In genomic region chr5:27486138-27486537, GRCm38 (mm10) we compare ENCODE assay signal across 24 mouse cellular contexts. TPM values are rescaled to one million over a fixed set of nuclear protein-coding genes. Genes with fewer than 3 reads are reported as not detected.
DNase-seq lines count a peak whose midpoint lies in the region; ATAC-seq and TF ChIP-seq lines count a peak whose summit lies in the region.
"Had no signal": no experiment of that assay in that cellular context is flagged by ENCODE, and none has a peak within 500 bp of the region (broad histone marks: within the 10 kb centered on the region; RNA-seq: fewer than 3 reads in every experiment).

No protein-coding gene starts in this region.

- no peaks in the 10 kb centered on the region for H3K9me3 ChIP-seq in hindbrain, embryonic 10.5 days
- H3K9me3 ChIP-seq in hindbrain, embryonic 14.5 days (ENCODE audit: control insufficient read depth, low read length): no peaks in the 10 kb centered on the region
- H3K9me3 ChIP-seq in hindbrain, postnatal 0 days (ENCODE audit: low read length): no peaks in the 10 kb centered on the region
- H3K9me3 ChIP-seq: forebrain, embryonic 15.5 days; midbrain, embryonic 10.5 days; stomach, embryonic 15.5 days had no signal

- no peak for TF ChIP-seq CTCF in hindbrain, postnatal 0 days (IDR thresholded peaks at IDR 0.05; ENCODE audit: low read depth)
- TF ChIP-seq CTCF in thymus, adult 2 months (IDR thresholded peaks at IDR 0.05; ENCODE audit: borderline replicate concordance, control insufficient read depth, extremely low read depth, insufficient read depth, low read length, poor library complexity): no peak
- TF ChIP-seq CTCF in lung, adult 2 months (IDR thresholded peaks at IDR 0.05; ENCODE audit: insufficient read depth, low read length): no peak

- no peak for ATAC-seq in hindbrain, embryonic 14.5 days (ENCODE audit: low FRiP score)
- ATAC-seq in hindbrain, postnatal 0 days: 0 out of 2 replicates have a peak, but pooled peaks have one; percentile 15
- ATAC-seq: forebrain, embryonic 15.5 days; Patski had no signal

- H3K27ac ChIP-seq in hindbrain, embryonic 10.5 days: no peak overlapping the region
- no peak overlapping the region for H3K27ac ChIP-seq in hindbrain, embryonic 14.5 days
- H3K27ac ChIP-seq in hindbrain, postnatal 0 days: no peak overlapping the region
- H3K27ac ChIP-seq in thymus, adult 2 months (ENCODE audit: control insufficient read depth, insufficient read depth, low read length): no peak overlapping the region
- H3K27ac ChIP-seq: forebrain, embryonic 15.5 days; kidney, postnatal 0 days; midbrain, embryonic 10.5 days; stomach, embryonic 15.5 days had no signal

- no peaks in the 10 kb centered on the region for H3K27me3 ChIP-seq in hindbrain, embryonic 10.5 days (ENCODE audit: insufficient read depth, poor library complexity, severe bottlenecking)
- H3K27me3 ChIP-seq in hindbrain, embryonic 14.5 days (ENCODE audit: control insufficient read depth, insufficient read depth, low read length): no peaks in the 10 kb centered on the region
- H3K27me3 ChIP-seq in hindbrain, postnatal 0 days (ENCODE audit: insufficient read depth, low read length): no peaks in the 10 kb centered on the region
- H3K27me3 ChIP-seq in thymus, adult 2 months (ENCODE audit: control insufficient read depth, insufficient read depth, low read length): no peaks in the 10 kb centered on the region
- H3K27me3 ChIP-seq: forebrain, embryonic 15.5 days; Patski; stomach, embryonic 15.5 days had no signal

- peak; percentile 4 for DNase-seq in hindbrain, embryonic 10.5 days (ENCODE audit: low spot score)
- DNase-seq in hindbrain, embryonic 14.5 days (ENCODE audit: low spot score): no peak
- peak; percentile 47 for DNase-seq in Muller cell, postnatal 12 days (ENCODE audit: inconsistent ontology term)
- DNase-seq in hindbrain, postnatal 0 days (ENCODE audit: low spot score): no peak
- DNase-seq in kidney, postnatal 4 days: peak; percentile 4 to 12
- DNase-seq in thymus, adult 2 months: no peak
- no peak for DNase-seq in lung, adult 2 months
- DNase-seq in adrenal gland, postnatal 4 days (ENCODE audit: low spot score in 2 of 2): no peak
- DNase-seq: cerebellum, postnatal 10 days; heart, postnatal 4 days; lung, postnatal 14 days; right cerebral cortex, postnatal 14 days; thymus, postnatal 14 days had no signal

- no peaks in the 10 kb centered on the region for H3K36me3 ChIP-seq in hindbrain, embryonic 10.5 days
- H3K36me3 ChIP-seq in hindbrain, embryonic 14.5 days (replicated peaks; ENCODE audit: control insufficient read depth, insufficient read depth): no peaks in the 10 kb centered on the region
- no peaks in the 10 kb centered on the region for H3K36me3 ChIP-seq in hindbrain, postnatal 0 days (ENCODE audit: insufficient read depth, low read length)
- no peaks in the 10 kb centered on the region for H3K36me3 ChIP-seq in thymus, adult 2 months (ENCODE audit: control insufficient read depth, insufficient read depth, low read length)
- H3K36me3 ChIP-seq: forebrain, embryonic 15.5 days; midbrain, embryonic 10.5 days; stomach, embryonic 15.5 days had no signal

- no peak overlapping the region for H3K4me2 ChIP-seq in hindbrain, embryonic 14.5 days (replicated peaks)
- no peak overlapping the region for H3K4me2 ChIP-seq in hindbrain, postnatal 0 days (ENCODE audit: low read depth, low read length)
- H3K4me2 ChIP-seq: forebrain, embryonic 15.5 days; stomach, embryonic 15.5 days had no signal

- no peak overlapping the region for H3K4me3 ChIP-seq in hindbrain, embryonic 10.5 days
- H3K4me3 ChIP-seq in hindbrain, embryonic 14.5 days (replicated peaks; ENCODE audit: low read length): no peak overlapping the region
- no peak overlapping the region for H3K4me3 ChIP-seq in hindbrain, postnatal 0 days (ENCODE audit: low read length)
- no peak overlapping the region for H3K4me3 ChIP-seq in thymus, adult 2 months (ENCODE audit: control insufficient read depth, insufficient read depth, low read length)
- H3K4me3 ChIP-seq in lung, adult 2 months (replicated peaks; ENCODE audit: extremely low read depth, low read depth, low read length): no peak overlapping the region
- H3K4me3 ChIP-seq: forebrain, embryonic 15.5 days; midbrain, embryonic 10.5 days; stomach, embryonic 15.5 days had no signal

- peaks cover 6% of the 10 kb centered on the region; the same call in 1 of the 2 replicates for H3K4me1 ChIP-seq in hindbrain, embryonic 10.5 days (replicated peaks)
- H3K4me1 ChIP-seq in hindbrain, embryonic 14.5 days (replicated peaks; ENCODE audit: control insufficient read depth, insufficient read depth, low read length): no peaks in the 10 kb centered on the region; the same call in 1 of the 2 replicates
- H3K4me1 ChIP-seq in hindbrain, postnatal 0 days (ENCODE audit: insufficient read depth, low read length): no peaks in the 10 kb centered on the region
- H3K4me1 ChIP-seq in thymus, adult 2 months (replicated peaks; ENCODE audit: control insufficient read depth, insufficient read depth, low read length): no peaks in the 10 kb centered on the region
- no peaks in the 10 kb centered on the region for H3K4me1 ChIP-seq in lung, adult 2 months (ENCODE audit: control insufficient read depth, insufficient read depth, low read length)
- H3K4me1 ChIP-seq: forebrain, embryonic 15.5 days; stomach, embryonic 15.5 days had no signal

- TF ChIP-seq POLR2A in thymus, adult 2 months (IDR thresholded peaks at IDR 0.05; ENCODE audit: control insufficient read depth, extremely low read depth, insufficient read depth, low read length, poor library complexity): no peak
- TF ChIP-seq POLR2A in lung, adult 2 months (IDR thresholded peaks at IDR 0.05; ENCODE audit: borderline replicate concordance, extremely low read depth, low read depth, low read length): no peak

- no peak overlapping the region for H3K9ac ChIP-seq in hindbrain, embryonic 14.5 days
- H3K9ac ChIP-seq in hindbrain, postnatal 0 days (replicated peaks; ENCODE audit: low read length): no peak overlapping the region
- H3K9ac ChIP-seq: forebrain, embryonic 15.5 days; stomach, embryonic 15.5 days had no signal

- 61% methylated on average over 1 of the region's 1 CpGs for WGBS in hindbrain, embryonic 10.5 days
- WGBS in hindbrain, embryonic 14.5 days: 40% methylated on average over 1 of the region's 1 CpGs
- WGBS in hindbrain, postnatal 0 days: 26% methylated on average over 1 of the region's 1 CpGs
- WGBS in thymus, adult 2 months: 76% methylated on average over 1 of the region's 1 CpGs
- 47% methylated on average over 1 of the region's 1 CpGs for WGBS in lung, adult 2 months

RNA-seq across cellular contexts. Expression of gene Speer4b, which starts 15.1 kb away (rescaled TPM):
- 0.82 TPM in 1 of 2 replicates, not detected in the other for polyA plus RNA-seq in hindbrain, embryonic 10.5 days (2016; fragmentation: Nextera tagmentation; extraction: Ambion mirVana)
- polyA plus RNA-seq in hindbrain, embryonic 14.5 days (2014; fragmentation: Nextera tagmentation; extraction: Ambion mirVana): 0.52 and 0.54 TPM in 2 replicates
- not detected in 2 replicates for total RNA-seq in hindbrain, postnatal 0 days (2014; rRNA removed)
- 0.52 and 0.58 TPM in 2 replicates for polyA plus RNA-seq in hindbrain, postnatal 0 days (2015; fragmentation: Nextera tagmentation; extraction: Ambion mirVana)
- not detected in 2 replicates for polyA plus RNA-seq in thymus, adult 2 months (2012; rRNA removed)
- not detected in 2 replicates for polyA plus RNA-seq in lung, adult 2 months (2012; rRNA removed)
- total RNA-seq in adrenal gland, postnatal 4 days (2021): not detected
- total RNA-seq: gastrocnemius, adult 18-20 months; heart, postnatal 4 days; left cerebral cortex, postnatal 10 days had no signal
- polyA plus RNA-seq: heart, embryonic 14.5 days; limb, embryonic 14.5 days; liver, embryonic 16.5 days; Patski; spleen, adult 2 months; stomach, embryonic 15.5 days had no signal

Comparison
In these comparisons a context has a peak if more than half of its experiments do, and no peak if none do; other contexts are left out.
1. DNase-seq: peak in hindbrain, embryonic 10.5 days (single experiment), Muller cell, postnatal 12 days (single experiment) and kidney, postnatal 4 days (2 of 2); none in hindbrain, embryonic 14.5 days (single experiment), hindbrain, postnatal 0 days (single experiment), thymus, adult 2 months (single experiment), lung, adult 2 months (single experiment) and adrenal gland, postnatal 4 days (0 of 2).